Mouse (Mus musculus) effector memory CD4-positive, alpha-beta T cell, adult 7 months (primary cell): ENCODE results near the gene Spata32. TPM values are rescaled to one million over a fixed set of nuclear protein-coding genes. Genes with fewer than 3 reads are reported as not detected.

Source experiments
- polyA plus RNA-seq: library from polyadenylated mRNA; unstranded; fragments of 100-300 nt; shearing (Covaris generic); gene quantifications from one replicate; pipeline ENCODE4 v1.2.1, GENCODE M21; 2017

Gene Spata32
- not detected for polyA plus RNA-seq

GRCm38 (mm10) chr11:103217790-103218516 lies at the start of gene Spata32:
TSS of gene Spata32 (minus strand) at chr11:103218432.

GRCm38 (mm10) chr11:103267346-103268219 lies 49.4 kb upstream of the Spata32 start, which contains the start of gene Map3k14:
TSS of gene Map3k14 (minus strand) at chr11:103267472.

GRCm38 (mm10) chr11:103208458-103208857 lies 9.8 kb downstream of the Spata32 start, which contains the start of gene 1700023F06Rik:
TSS of gene 1700023F06Rik (minus strand) at chr11:103208558.

GRCm38 (mm10) chr11:103170494-103171285 lies 47.5 kb downstream of the Spata32 start, which contains the start of gene Fmnl1:
TSS of gene Fmnl1 (plus strand) at chr11:103171107.

Other genes starting within 250 kb of the Spata32 start
- gene Nmt1, start 190.2 kb downstream of the Spata32 start, polyA plus RNA-seq = 72.9 TPM
- 8.9 TPM for gene Dcakd, start 190.1 kb downstream of the Spata32 start, polyA plus RNA-seq
- gene Plcd3, start 116.8 kb downstream of the Spata32 start, polyA plus RNA-seq = 2.5 TPM
- 44.4 TPM for gene Acbd4, start 116.8 kb downstream of the Spata32 start, polyA plus RNA-seq
- 8.9 TPM for gene Hexim1, start 102.2 kb downstream of the Spata32 start, polyA plus RNA-seq
- 5.9 TPM for gene Hexim2, start 86.0 kb downstream of the Spata32 start, polyA plus RNA-seq
- 143 TPM for gene Fmnl1, start 47.3 kb downstream of the Spata32 start, polyA plus RNA-seq
- not detected for gene 1700023F06Rik, start 9.9 kb downstream of the Spata32 start, polyA plus RNA-seq
- gene Map3k14, start 49.0 kb upstream of the Spata32 start, polyA plus RNA-seq = 160 TPM
- 49.0 TPM for gene Arhgap27, start 145.3 kb upstream of the Spata32 start, polyA plus RNA-seq
- 24.9 TPM for gene Plekhm1, start 194.3 kb upstream of the Spata32 start, polyA plus RNA-seq